Mouse (Mus musculus) adrenal gland, adult 2 months (tissue): ENCODE results near the gene Wars2. TPM values are rescaled to one million over a fixed set of nuclear protein-coding genes. Genes with fewer than 3 reads are reported as not detected.

ENCODE experiments used
- DNase-seq: peaks from one replicate; pipeline ENCODE4 v3.0.0; 2021
- polyA plus RNA-seq: library from polyadenylated mRNA; depleted of rRNA; stranded (reverse); fragments of >200 nt; gene quantifications from 2 replicates; pipeline ENCODE4 v1.2.3, GENCODE M21; 2012
- total RNA-seq, 2 experiments: library from RNA; stranded (reverse); gene quantifications; 2 replicates each; pipeline ENCODE4 v1.2.3; 2021

The Wars2 gene
- total and polyA plus RNA-seq, 3 experiments, result 2.7 to 15.3 (median 11.7) TPM

- no peak for DNase-seq
These were observed 47.2 kb downstream of the Wars2 start for GRCm38 (mm10) chr3:99188097-99188496.

GRCm38 (mm10) chr3:99193576-99193975 lies 52.7 kb downstream of the Wars2 start:
- DNase-seq, result no peak

GRCm38 (mm10) chr3:99203331-99203730 lies 62.5 kb downstream of the Wars2 start:
- no peak for DNase-seq

GRCm38 (mm10) chr3:99208416-99208815 lies 67.5 kb downstream of the Wars2 start:
- no peak for DNase-seq

GRCm38 (mm10) chr3:99211105-99211698 lies 70.3 kb downstream of the Wars2 start:
- no peak for DNase-seq

GRCm38 (mm10) chr3:99227807-99228206 lies 86.9 kb downstream of the Wars2 start:
- no peak for DNase-seq

- DNase-seq, result peak; percentile 57
These were observed 92.8 kb downstream of the Wars2 start for GRCm38 (mm10) chr3:99233393-99234318.

- no peak for DNase-seq
These were observed 93.5 kb downstream of the Wars2 start for GRCm38 (mm10) chr3:99234319-99234869.

- DNase-seq, result no peak
These were observed 94.4 kb downstream of the Wars2 start for GRCm38 (mm10) chr3:99235116-99235803.

GRCm38 (mm10) chr3:99235804-99236755 lies 95.2 kb downstream of the Wars2 start:
- no peak for DNase-seq

GRCm38 (mm10) chr3:99238691-99239090 lies 97.8 kb downstream of the Wars2 start:
- no peak for DNase-seq

GRCm38 (mm10) chr3:99239301-99240045 lies 98.6 kb downstream of the Wars2 start:
- no peak for DNase-seq

GRCm38 (mm10) chr3:99240213-99240720 lies 99.4 kb downstream of the Wars2 start, which contains the start of gene Tbx15:
TSS of gene Tbx15 (plus strand) at chr3:99240381.
- DNase-seq, result no peak

- peak; percentile 24 for DNase-seq
These were observed 100.2 kb downstream of the Wars2 start for GRCm38 (mm10) chr3:99240811-99241738.

- no peak for DNase-seq
These were observed 101.6 kb downstream of the Wars2 start for GRCm38 (mm10) chr3:99242481-99242880.

GRCm38 (mm10) chr3:99245341-99245740 lies 104.5 kb downstream of the Wars2 start:
- DNase-seq, result no peak

- DNase-seq, result no peak
These were observed 105.8 kb downstream of the Wars2 start for GRCm38 (mm10) chr3:99246629-99247028.

GRCm38 (mm10) chr3:99247586-99247985 lies 106.7 kb downstream of the Wars2 start:
- no peak for DNase-seq
